ENCODE assay signal across 8 mouse cellular contexts in genomic region chr16:16854836-16855235, GRCm38 (mm10). TPM values are rescaled to one million over a fixed set of nuclear protein-coding genes. Genes with fewer than 3 reads are reported as not detected.
DNase-seq lines count a peak whose midpoint lies in the region; ATAC-seq and TF ChIP-seq lines count a peak whose summit lies in the region.

No protein-coding gene starts in this region.

- no peak for TF ChIP-seq POLR2A in ES-Bruce4 (IDR thresholded peaks at IDR 0.05; ENCODE audit: insufficient read depth, low read length)
- TF ChIP-seq POLR2A in bone marrow, adult 2 months (IDR thresholded peaks at IDR 0.05; ENCODE audit: borderline replicate concordance, control insufficient read depth, low read depth, low read length): no peak
- TF ChIP-seq POLR2A in limb, embryonic 14.5 days (IDR thresholded peaks at IDR 0.05; ENCODE audit: borderline replicate concordance, extremely low read depth, insufficient read depth, insufficient read length): no peak

- no peaks in the 10 kb centered on the region for H3K36me3 ChIP-seq in ES-Bruce4 (ENCODE audit: control insufficient read depth, insufficient read depth, low read length, poor library complexity, severe bottlenecking)
- H3K36me3 ChIP-seq in limb, embryonic 14.5 days (ENCODE audit: control insufficient read depth, insufficient read depth, low read length): no peaks in the 10 kb centered on the region

- intact Hi-C loops in left cerebral cortex, postnatal 36 days (cut with DNase I): loop anchor here (10.0 kb wide), 1 partner anchor 250 kb away; the partner anchor contains the start of gene Fgd4
- intact Hi-C loops in heart, postnatal 14 days (cut with DNase I): loop anchor here (2.0 kb wide), 1 partner anchor 58 kb away; no protein-coding TSS in a partner anchor

- peak; percentile 23 for TF ChIP-seq CTCF in ES-Bruce4 (IDR thresholded peaks at IDR 0.05; ENCODE audit: low read depth, low read length)
- peak; percentile 35 for TF ChIP-seq CTCF in bone marrow, adult 2 months (IDR thresholded peaks at IDR 0.05; ENCODE audit: control insufficient read depth, insufficient read depth, low read length)

- no peak overlapping the region for H3K4me3 ChIP-seq in ES-Bruce4 (ENCODE audit: low read depth, low read length)
- no peak overlapping the region for H3K4me3 ChIP-seq in bone marrow, adult 2 months (replicated peaks; ENCODE audit: control insufficient read depth, low read depth, low read length)
- no peak overlapping the region for H3K4me3 ChIP-seq in limb, embryonic 14.5 days (replicated peaks; ENCODE audit: low read length)

- ATAC-seq in limb, embryonic 14.5 days (ENCODE audit: low FRiP score, low read depth): no peak

- 4% methylated on average over 6 of the region's 6 CpGs for WGBS in bone marrow, adult 2 months
- 32% methylated on average over 6 of the region's 6 CpGs for WGBS in limb, embryonic 14.5 days

- peak; percentile 16 to 39 for DNase-seq in left cerebral cortex, adult 18-20 months (ENCODE audit: low spot score in 2 of 2)
- no peak for DNase-seq in left cerebral cortex, postnatal 36 days (ENCODE audit: low spot score in 2 of 2)
- peak; percentile 65 to 69 for DNase-seq in heart, postnatal 14 days
- peak; percentile 30 for DNase-seq in limb, embryonic 14.5 days (ENCODE audit: low spot score)
- peak; percentile 35 to 76 for DNase-seq in spleen, postnatal 10 days (ENCODE audit: low spot score in 2 of 2)
- DNase-seq in yolk sac, embryonic 10.5 days (ENCODE audit: low spot score): no peak

- no peak overlapping the region for H3K9ac ChIP-seq in ES-Bruce4 (ENCODE audit: low read depth, poor library complexity, severe bottlenecking)
- H3K9ac ChIP-seq in limb, embryonic 14.5 days (ENCODE audit: low read depth, low read length, severe bottlenecking): no peak overlapping the region

- no peaks in the 10 kb centered on the region for H3K4me1 ChIP-seq in ES-Bruce4 (ENCODE audit: control insufficient read depth, insufficient read depth, low read length)
- H3K4me1 ChIP-seq in bone marrow, adult 2 months (ENCODE audit: control insufficient read depth, insufficient read depth, low read length): peaks cover 6% of the 10 kb centered on the region
- no peaks in the 10 kb centered on the region for H3K4me1 ChIP-seq in limb, embryonic 14.5 days (ENCODE audit: control insufficient read depth, insufficient read depth, low read length)

- no peak overlapping the region for H3K27ac ChIP-seq in ES-Bruce4 (ENCODE audit: insufficient read depth, low read length)
- no peak overlapping the region for H3K27ac ChIP-seq in bone marrow, adult 2 months (ENCODE audit: control insufficient read depth, insufficient read depth, low read depth, low read length, poor library complexity)
- no peak overlapping the region for H3K27ac ChIP-seq in limb, embryonic 14.5 days (replicated peaks; ENCODE audit: low read depth, low read length)

- no peak overlapping the region for H3K4me2 ChIP-seq in limb, embryonic 14.5 days (replicated peaks; ENCODE audit: low read depth, low read length, severe bottlenecking)

- no peaks in the 10 kb centered on the region for H3K27me3 ChIP-seq in ES-Bruce4 (ENCODE audit: control insufficient read depth, insufficient read depth, low read length, poor library complexity, severe bottlenecking)
- H3K27me3 ChIP-seq in limb, embryonic 14.5 days (ENCODE audit: control insufficient read depth, insufficient read depth, low read length): no peaks in the 10 kb centered on the region

- H3K9me3 ChIP-seq in ES-Bruce4 (replicated peaks; ENCODE audit: control insufficient read depth, insufficient read depth, low read length, poor library complexity, severe bottlenecking): no peaks in the 10 kb centered on the region
- no peaks in the 10 kb centered on the region for H3K9me3 ChIP-seq in limb, embryonic 14.5 days (ENCODE audit: control insufficient read depth, low read length)

- no peak for TF ChIP-seq EP300 in ES-Bruce4 (IDR thresholded peaks at IDR 0.05; ENCODE audit: insufficient read depth, low read depth, low read length)

RNA-seq across cellular contexts. Expression of gene Igll1, which starts 8.9 kb away (rescaled TPM):
- total RNA-seq in left cerebral cortex, adult 18-20 months (2021): not detected
- not detected for total RNA-seq in left cerebral cortex, postnatal 36 days (2021)
- not detected in 2 replicates for polyA plus RNA-seq in ES-Bruce4 (2011; ENCODE audit: insufficient read depth, insufficient read length, low read depth, missing spikeins)
- 6.4 and 9.2 TPM in 2 replicates for polyA plus RNA-seq in bone marrow, adult 2 months (2011; ENCODE audit: insufficient read depth, insufficient read length, low replicate concordance, missing spikeins)
- not detected for total RNA-seq in heart, postnatal 14 days (2021)
- 0.18 and 0.27 TPM in 2 replicates for polyA plus RNA-seq in limb, embryonic 14.5 days (2012; rRNA removed)
- 0.45 and 0.47 TPM in 2 replicates for polyA plus RNA-seq in limb, embryonic 14.5 days (2014; fragmentation: Nextera tagmentation; extraction: Ambion mirVana)

RNA-seq across cellular contexts. Expression of gene Top3b, which starts 15.7 kb away (rescaled TPM):
- total RNA-seq in left cerebral cortex, adult 18-20 months (2021): 10 to 100 TPM; 60.3 to 60.4 TPM
- 10 to 100 TPM; 53.3 to 76.9 TPM for total RNA-seq in left cerebral cortex, postnatal 36 days (2021)
- polyA plus RNA-seq in ES-Bruce4 (2011; ENCODE audit: insufficient read depth, insufficient read length, low read depth, missing spikeins): 195 and 196 TPM in 2 replicates
- polyA plus RNA-seq in bone marrow, adult 2 months (2011; ENCODE audit: insufficient read depth, insufficient read length, low replicate concordance, missing spikeins): 24.8 and 65.0 TPM in 2 replicates
- total RNA-seq in heart, postnatal 14 days (2021): 10 to 100 TPM; 36.8 TPM
- polyA plus RNA-seq in limb, embryonic 14.5 days (2012; rRNA removed): 120 and 136 TPM in 2 replicates
- 71.5 and 86.8 TPM in 2 replicates for polyA plus RNA-seq in limb, embryonic 14.5 days (2014; fragmentation: Nextera tagmentation; extraction: Ambion mirVana)

RNA-seq across cellular contexts. Expression of gene Vpreb1, which starts 15.8 kb away (rescaled TPM):
- total RNA-seq in left cerebral cortex, adult 18-20 months (2021): not detected
- total RNA-seq in left cerebral cortex, postnatal 36 days (2021): under 1 TPM in 1 of 2 experiments, not detected in 1; 0.77 TPM
- polyA plus RNA-seq in ES-Bruce4 (2011; ENCODE audit: insufficient read depth, insufficient read length, low read depth, missing spikeins): 2.6 and 3.4 TPM in 2 replicates
- polyA plus RNA-seq in bone marrow, adult 2 months (2011; ENCODE audit: insufficient read depth, insufficient read length, low replicate concordance, missing spikeins): 16.3 and 26.8 TPM in 2 replicates
- total RNA-seq in heart, postnatal 14 days (2021): under 1 TPM in 1 of 2 experiments, not detected in 1; 0.41 TPM
- 4.0 and 5.6 TPM in 2 replicates for polyA plus RNA-seq in limb, embryonic 14.5 days (2012; rRNA removed)
- 3.4 and 3.8 TPM in 2 replicates for polyA plus RNA-seq in limb, embryonic 14.5 days (2014; fragmentation: Nextera tagmentation; extraction: Ambion mirVana)

RNA-seq across cellular contexts. Expression of gene Spag6l, which starts 25.6 kb away (rescaled TPM):
- 1 to 10 TPM; 7.3 to 8.2 TPM for total RNA-seq in left cerebral cortex, adult 18-20 months (2021)
- total RNA-seq in left cerebral cortex, postnatal 36 days (2021): 1 to 10 TPM; 6.0 to 6.9 TPM
- 0.64 and 1.2 TPM in 2 replicates for polyA plus RNA-seq in ES-Bruce4 (2011; ENCODE audit: insufficient read depth, insufficient read length, low read depth, missing spikeins)
- not detected in 2 replicates for polyA plus RNA-seq in bone marrow, adult 2 months (2011; ENCODE audit: insufficient read depth, insufficient read length, low replicate concordance, missing spikeins)
- under 1 TPM in 1 of 2 experiments, not detected in 1; 0.45 TPM for total RNA-seq in heart, postnatal 14 days (2021)
- polyA plus RNA-seq in limb, embryonic 14.5 days (2012; rRNA removed): 0.09 TPM in 1 of 2 replicates, not detected in the other
- 0.19 TPM in 1 of 2 replicates, not detected in the other for polyA plus RNA-seq in limb, embryonic 14.5 days (2014; fragmentation: Nextera tagmentation; extraction: Ambion mirVana)

RNA-seq across cellular contexts. Expression of gene Ppm1f, which starts 41.4 kb away (rescaled TPM):
- 10 to 100 TPM; 49.2 to 56.0 TPM for total RNA-seq in left cerebral cortex, adult 18-20 months (2021)
- total RNA-seq in left cerebral cortex, postnatal 36 days (2021): 10 to 100 TPM; 44.9 to 52.7 TPM
- 26.5 and 27.5 TPM in 2 replicates for polyA plus RNA-seq in ES-Bruce4 (2011; ENCODE audit: insufficient read depth, insufficient read length, low read depth, missing spikeins)
- 3.8 and 4.6 TPM in 2 replicates for polyA plus RNA-seq in bone marrow, adult 2 months (2011; ENCODE audit: insufficient read depth, insufficient read length, low replicate concordance, missing spikeins)
- total RNA-seq in heart, postnatal 14 days (2021): 10 to 100 TPM; 33.4 to 35.7 TPM
- 31.0 and 32.4 TPM in 2 replicates for polyA plus RNA-seq in limb, embryonic 14.5 days (2012; rRNA removed)
- 22.0 and 24.2 TPM in 2 replicates for polyA plus RNA-seq in limb, embryonic 14.5 days (2014; fragmentation: Nextera tagmentation; extraction: Ambion mirVana)

Comparison
In these comparisons a context has a peak if more than half of its experiments do, and no peak if none do; other contexts are left out.
1. DNase-seq: peak in left cerebral cortex, adult 18-20 months (2 of 2), heart, postnatal 14 days (2 of 2), limb, embryonic 14.5 days (single experiment) and spleen, postnatal 10 days (2 of 2); none in left cerebral cortex, postnatal 36 days (0 of 2) and yolk sac, embryonic 10.5 days (single experiment).